Mouse (Mus musculus) CH12.LX (cell line): ENCODE data around the gene Pias4.
"Not testable (repeated sequence)": the region's sequence is repeated elsewhere in the genome, so short reads cannot be mapped to it uniquely, and the experiment has no call there.

Experiments used
- BHLHE40 ChIP-seq: IDR thresholded peaks from 2 replicates; pipeline ENCODE4 v1.6.1; 2011; ENCODE audit warnings: mild to moderate bottlenecking, low read depth, low read length, improper control_type of control experiment
- CTCF ChIP-seq, 2 experiments: IDR thresholded peaks in 1 of 2; conservative IDR thresholded peaks in 1 of 2; 2 replicates each; pipeline ENCODE4 v1.5.1; 2011 to 2012; ENCODE audit warnings: low read depth in 2 of 2, low read length in 2 of 2, improper control_type of control experiment in 1 of 2, inconsistent platforms in 1 of 2, mild to moderate bottlenecking in 1 of 2, moderate library complexity in 1 of 2
- EP300 ChIP-seq: IDR thresholded peaks from 2 replicates; pipeline ENCODE4 v1.6.1; 2011; ENCODE audit warnings: low read length, improper control_type of control experiment
- IRF4 ChIP-seq: IDR thresholded peaks from 2 replicates; pipeline ENCODE4 v1.6.1; 2014; ENCODE audit warnings: low read depth, mild to moderate bottlenecking, inconsistent platforms, low read length, improper control_type of control experiment
- MAX ChIP-seq: IDR thresholded peaks from 2 replicates; pipeline ENCODE4 v1.6.1; 2011; ENCODE audit warnings: low read length, improper control_type of control experiment
- POLR2A ChIP-seq: IDR thresholded peaks from 2 replicates; pipeline ENCODE4 v1.6.1; 2011; ENCODE audit warnings: low read depth, mild to moderate bottlenecking, improper control_type of control experiment, low read length
- SMC3 ChIP-seq: IDR thresholded peaks from 2 replicates; pipeline ENCODE4 v1.6.1; 2011; ENCODE audit warnings: low read depth, low read length, improper control_type of control experiment
- TBP ChIP-seq: conservative IDR thresholded peaks from 2 replicates; pipeline ENCODE4 v1.6.1; 2011; ENCODE audit warnings: low read depth, low read length, improper control_type of control experiment
- ZMIZ1 ChIP-seq: IDR thresholded peaks from 2 replicates; pipeline ENCODE4 v1.6.1; 2012; ENCODE audit warnings: low read depth, mild to moderate bottlenecking, inconsistent platforms, low read length, improper control_type of control experiment
- ZNF384 ChIP-seq: IDR thresholded peaks from 2 replicates; pipeline ENCODE4 v1.6.1; 2012; ENCODE audit warnings: low read depth, low read length, improper control_type of control experiment, inconsistent platforms

GRCm38 (mm10) chr10:81181860-81182259 lies 14.1 kb upstream of the Pias4 start:
- not testable (repeated sequence) for TF ChIP-seq POLR2A; BHLHE40; CTCF (conservative IDR thresholded peaks at IDR 0.05 in 1 of 2, IDR thresholded peaks at IDR 0.05 in 1 of 2; ENCODE audit: low read depth in 2 of 2, low read length in 2 of 2); ZMIZ1; EP300; TBP; ZNF384; IRF4; MAX; SMC3
